Comparison of ENCODE assay signal across 22 mouse cellular contexts in genomic region chr12:85565441-85565840, GRCm38 (mm10). TPM values are rescaled to one million over a fixed set of nuclear protein-coding genes. Genes with fewer than 3 reads are reported as not detected.
A peak's percentile ranks its signal among the peaks of the same experiment; 100 is the strongest.
DNase-seq lines count a peak whose midpoint lies in the region; ATAC-seq and TF ChIP-seq lines count a peak whose summit lies in the region.
"Had no signal": no experiment of that assay in that cellular context is flagged by ENCODE, and none has a peak within 500 bp of the region (broad histone marks: within the 10 kb centered on the region; RNA-seq: fewer than 3 reads in every experiment).

No protein-coding gene starts in this region.

- H3K9me3 ChIP-seq in hindbrain, postnatal 0 days (ENCODE audit: low read length), result no peaks in the 10 kb centered on the region
- no peaks in the 10 kb centered on the region for H3K9me3 ChIP-seq in hindbrain, embryonic 12.5 days (replicated peaks)
- no peaks in the 10 kb centered on the region for H3K9me3 ChIP-seq in midbrain, embryonic 15.5 days
- no peaks in the 10 kb centered on the region for H3K9me3 ChIP-seq in midbrain, embryonic 14.5 days (ENCODE audit: control insufficient read depth, low read length)
- H3K9me3 ChIP-seq in midbrain, postnatal 0 days (ENCODE audit: low read length), result no peaks in the 10 kb centered on the region
- H3K9me3 ChIP-seq: embryonic facial prominence, embryonic 13.5 days; embryonic facial prominence, embryonic 15.5 days; forebrain, embryonic 10.5 days; forebrain, embryonic 12.5 days had no signal

- peak; percentile 55; the same call in 1 of the 2 replicates for ATAC-seq in hindbrain, postnatal 0 days
- ATAC-seq in hindbrain, embryonic 12.5 days (ENCODE audit: low FRiP score), result no peak
- ATAC-seq in midbrain, embryonic 15.5 days (replicated peaks), result 0 out of 2 replicates have a peak, but pooled peaks have one; percentile 54
- no peak for ATAC-seq in midbrain, embryonic 14.5 days (ENCODE audit: low FRiP score, low TSS enrichment)
- ATAC-seq in midbrain, postnatal 0 days (ENCODE audit: low FRiP score), result peak; percentile 44; the same call in 1 of the 2 replicates
- ATAC-seq: forebrain, embryonic 14.5 days had no signal

- H3K27me3 ChIP-seq in hindbrain, postnatal 0 days (ENCODE audit: insufficient read depth, low read length), result no peaks in the 10 kb centered on the region
- no peaks in the 10 kb centered on the region for H3K27me3 ChIP-seq in hindbrain, embryonic 12.5 days
- no peaks in the 10 kb centered on the region for H3K27me3 ChIP-seq in midbrain, embryonic 15.5 days (replicated peaks)
- H3K27me3 ChIP-seq in midbrain, embryonic 14.5 days (ENCODE audit: control insufficient read depth, insufficient read depth, low read length), result no peaks in the 10 kb centered on the region
- no peaks in the 10 kb centered on the region for H3K27me3 ChIP-seq in midbrain, postnatal 0 days (ENCODE audit: insufficient read depth, low read length)
- H3K27me3 ChIP-seq: embryonic facial prominence, embryonic 13.5 days; embryonic facial prominence, embryonic 15.5 days; forebrain, embryonic 12.5 days had no signal

- H3K36me3 ChIP-seq in hindbrain, postnatal 0 days (ENCODE audit: insufficient read depth, low read length), result no peaks in the 10 kb centered on the region
- no peaks in the 10 kb centered on the region for H3K36me3 ChIP-seq in hindbrain, embryonic 12.5 days
- no peaks in the 10 kb centered on the region for H3K36me3 ChIP-seq in midbrain, embryonic 15.5 days (replicated peaks)
- H3K36me3 ChIP-seq in midbrain, embryonic 14.5 days (ENCODE audit: control insufficient read depth, insufficient read depth, low read length), result no peaks in the 10 kb centered on the region
- H3K36me3 ChIP-seq in midbrain, postnatal 0 days (ENCODE audit: insufficient read depth, low read length), result no peaks in the 10 kb centered on the region
- H3K36me3 ChIP-seq: embryonic facial prominence, embryonic 13.5 days; embryonic facial prominence, embryonic 15.5 days; forebrain, embryonic 10.5 days; forebrain, embryonic 12.5 days had no signal

- H3K9ac ChIP-seq in hindbrain, postnatal 0 days (replicated peaks; ENCODE audit: low read length), result no peak overlapping the region
- no peak overlapping the region for H3K9ac ChIP-seq in hindbrain, embryonic 12.5 days
- no peak overlapping the region for H3K9ac ChIP-seq in midbrain, embryonic 15.5 days
- no peak overlapping the region for H3K9ac ChIP-seq in midbrain, embryonic 14.5 days (replicated peaks; ENCODE audit: low read length)
- H3K9ac ChIP-seq in midbrain, postnatal 0 days (replicated peaks; ENCODE audit: low read length, poor library complexity, severe bottlenecking), result no peak overlapping the region
- H3K9ac ChIP-seq: embryonic facial prominence, embryonic 13.5 days; embryonic facial prominence, embryonic 15.5 days; forebrain, embryonic 12.5 days had no signal

- H3K4me3 ChIP-seq in hindbrain, postnatal 0 days (ENCODE audit: low read length), result no peak overlapping the region
- H3K4me3 ChIP-seq in hindbrain, embryonic 12.5 days, result no peak overlapping the region
- H3K4me3 ChIP-seq in midbrain, embryonic 15.5 days, result no peak overlapping the region
- no peak overlapping the region for H3K4me3 ChIP-seq in midbrain, embryonic 14.5 days (replicated peaks; ENCODE audit: low read depth, low read length)
- H3K4me3 ChIP-seq in midbrain, postnatal 0 days (ENCODE audit: low read depth, low read length), result no peak overlapping the region
- H3K4me3 ChIP-seq: embryonic facial prominence, embryonic 13.5 days; embryonic facial prominence, embryonic 15.5 days; erythroblast, embryonic 14.5 days; forebrain, embryonic 10.5 days; forebrain, embryonic 12.5 days had no signal

- H3K4me2 ChIP-seq in hindbrain, postnatal 0 days (ENCODE audit: low read depth, low read length), result no peak overlapping the region
- no peak overlapping the region for H3K4me2 ChIP-seq in hindbrain, embryonic 12.5 days (replicated peaks)
- H3K4me2 ChIP-seq in midbrain, embryonic 15.5 days, result no peak overlapping the region
- H3K4me2 ChIP-seq in midbrain, embryonic 14.5 days (ENCODE audit: low read length), result no peak overlapping the region
- no peak overlapping the region for H3K4me2 ChIP-seq in midbrain, postnatal 0 days (ENCODE audit: low read depth, low read length, poor library complexity, severe bottlenecking)
- H3K4me2 ChIP-seq: embryonic facial prominence, embryonic 13.5 days; embryonic facial prominence, embryonic 15.5 days; forebrain, embryonic 12.5 days had no signal

- WGBS in hindbrain, postnatal 0 days, result 92% methylated on average over 2 of the region's 2 CpGs
- WGBS in hindbrain, embryonic 12.5 days, result 90% methylated on average over 2 of the region's 2 CpGs
- WGBS in midbrain, embryonic 15.5 days, result 91% methylated on average over 2 of the region's 2 CpGs
- 88% methylated on average over 2 of the region's 2 CpGs for WGBS in midbrain, embryonic 14.5 days
- WGBS in midbrain, postnatal 0 days, result 82% methylated on average over 2 of the region's 2 CpGs

- H3K27ac ChIP-seq in hindbrain, postnatal 0 days, result no peak overlapping the region
- H3K27ac ChIP-seq in hindbrain, embryonic 12.5 days, result no peak overlapping the region
- no peak overlapping the region; the same call in 1 of the 2 replicates for H3K27ac ChIP-seq in midbrain, embryonic 15.5 days
- no peak overlapping the region for H3K27ac ChIP-seq in midbrain, embryonic 14.5 days (replicated peaks; ENCODE audit: low read depth, low read length)
- 0 out of 2 replicates have a peak overlapping the region, but pooled peaks have one; percentile 38 for H3K27ac ChIP-seq in midbrain, postnatal 0 days (ENCODE audit: low read depth, low read length)
- H3K27ac ChIP-seq: embryonic facial prominence, embryonic 13.5 days; embryonic facial prominence, embryonic 15.5 days; forebrain, embryonic 10.5 days; forebrain, embryonic 12.5 days had no signal

- no peak for TF ChIP-seq CTCF in hindbrain, postnatal 0 days (IDR thresholded peaks at IDR 0.05; ENCODE audit: low read depth)
- TF ChIP-seq CTCF in midbrain, postnatal 0 days (IDR thresholded peaks at IDR 0.05), result no peak

- peak; percentile 32 for DNase-seq in hindbrain, postnatal 0 days (ENCODE audit: low spot score)
- DNase-seq in midbrain, embryonic 14.5 days, result no peak
- peak; percentile 38 for DNase-seq in midbrain, postnatal 0 days (ENCODE audit: low spot score)
- no peak for DNase-seq in testis, postnatal 10 days (ENCODE audit: low spot score)
- DNase-seq: adrenal gland, adult 2 months; adrenal gland, postnatal 10 days; adrenal gland, postnatal 25 days; cerebellum, adult 11 months; cerebellum, adult 18-20 months; cerebellum, adult 8-10 months; cerebellum, adult 9-11 months; cerebellum, postnatal 14 days; cerebellum, postnatal 36 days; embryo, embryonic 11 days had no signal

- H3K4me1 ChIP-seq in hindbrain, postnatal 0 days (ENCODE audit: insufficient read depth, low read length), result no peaks in the 10 kb centered on the region
- no peaks in the 10 kb centered on the region for H3K4me1 ChIP-seq in hindbrain, embryonic 12.5 days
- H3K4me1 ChIP-seq in midbrain, embryonic 15.5 days, result peaks cover 3% of the 10 kb centered on the region; the same call in 1 of the 2 replicates
- 0 out of 2 replicates have a peak, but pooled peaks cover 6% of the 10 kb centered on the region for H3K4me1 ChIP-seq in midbrain, embryonic 14.5 days (ENCODE audit: control insufficient read depth, insufficient read depth, low read length)
- H3K4me1 ChIP-seq in midbrain, postnatal 0 days (ENCODE audit: insufficient read depth, low read length), result peaks cover 3% of the 10 kb centered on the region; the same call in 1 of the 2 replicates
- H3K4me1 ChIP-seq: forebrain, embryonic 10.5 days; forebrain, embryonic 12.5 days had no signal

RNA-seq across cellular contexts. Expression of gene Jdp2, which starts 33.4 kb away (rescaled TPM):
- 11.2 and 15.4 TPM in 2 replicates for total RNA-seq in hindbrain, postnatal 0 days (2014; rRNA removed)
- 0.68 and 0.89 TPM in 2 replicates for polyA plus RNA-seq in hindbrain, postnatal 0 days (2015; fragmentation: Nextera tagmentation; extraction: Ambion mirVana)
- polyA plus RNA-seq in hindbrain, embryonic 12.5 days (2016; fragmentation: Nextera tagmentation; extraction: Ambion mirVana), result 0.90 and 1.1 TPM in 2 replicates
- 0.83 and 0.92 TPM in 2 replicates for polyA plus RNA-seq in midbrain, embryonic 15.5 days (2015; fragmentation: Nextera tagmentation; extraction: Ambion mirVana)
- 0.68 and 1.1 TPM in 2 replicates for polyA plus RNA-seq in midbrain, embryonic 14.5 days (2014; fragmentation: Nextera tagmentation; extraction: Ambion mirVana)
- total RNA-seq in midbrain, postnatal 0 days (2014; rRNA removed), result 15.8 and 18.4 TPM in 2 replicates
- 0.56 and 1.0 TPM in 2 replicates for polyA plus RNA-seq in midbrain, postnatal 0 days (2015; fragmentation: Nextera tagmentation; extraction: Ambion mirVana)

Comparison
In these comparisons a context has a peak if more than half of its experiments do, and no peak if none do; other contexts are left out.
1. ATAC-seq: peak in hindbrain, postnatal 0 days (single experiment), midbrain, embryonic 15.5 days (single experiment) and midbrain, postnatal 0 days (single experiment); none in hindbrain, embryonic 12.5 days (single experiment) and midbrain, embryonic 14.5 days (single experiment).
2. DNase-seq: peak in hindbrain, postnatal 0 days (single experiment) and midbrain, postnatal 0 days (single experiment); none in midbrain, embryonic 14.5 days (single experiment) and testis, postnatal 10 days (single experiment).